Mouse (Mus musculus) small intestine, adult 2 months (tissue): ENCODE measurements around the gene Akap13.

Source experiments
- CTCF ChIP-seq: fragments of 200-500 bp; IDR thresholded peaks from 2 replicates; pipeline ENCODE4 v1.5.1; 2012; ENCODE audit warnings: low read depth, mild to moderate bottlenecking, control low read depth, inconsistent platforms, low read length, moderate library complexity, mixed read lengths; ENCODE audit not compliant: insufficient replicate concordance, insufficient read length; ENCODE audit errors: extremely low read depth
- POLR2A ChIP-seq: fragments of 200-500 bp; IDR thresholded peaks from 2 replicates; pipeline ENCODE4 v1.6.1; 2012; ENCODE audit warnings: low read depth, mild to moderate bottlenecking, control low read depth, inconsistent platforms, low read length, moderate library complexity

GRCm38 (mm10) chr7:75793654-75794335 is 338.5 kb downstream of the Akap13 start:
- no peak for TF ChIP-seq POLR2A
- no peak for TF ChIP-seq CTCF
